Mouse (Mus musculus) urinary bladder, postnatal 4 days (tissue): ENCODE data around the gene Mael.

ENCODE experiments used
- DNase-seq, 2 experiments: peaks; one replicate each; pipeline ENCODE4 v3.0.0; 2021 to 2022; ENCODE audit warnings: low spot score in 2 of 2

The Mael gene

GRCm38 (mm10) chr1:166238315-166238969 is at the start of gene Mael:
Gene Mael (minus strand): TSS chr1:166238747.
- DNase-seq, result no peak

- no peak for DNase-seq
These were observed 47.7 kb upstream of the Mael start for GRCm38 (mm10) chr1:166286231-166286630.

GRCm38 (mm10) chr1:166284390-166284789 is 45.8 kb upstream of the Mael start:
- DNase-seq, result no peak

- DNase-seq, result no peak
These were observed 44.9 kb upstream of the Mael start for GRCm38 (mm10) chr1:166283451-166283850.

- peak in 1 of 2 experiments; percentile 35 for DNase-seq
These were observed 44.2 kb upstream of the Mael start for GRCm38 (mm10) chr1:166282597-166283210.

GRCm38 (mm10) chr1:166281836-166282235 is 43.3 kb upstream of the Mael start:
- no peak for DNase-seq

- no peak for DNase-seq
These were observed 42.7 kb upstream of the Mael start for GRCm38 (mm10) chr1:166281287-166281686.

GRCm38 (mm10) chr1:166280566-166280965 is 42.0 kb upstream of the Mael start:
- no peak for DNase-seq

GRCm38 (mm10) chr1:166279580-166280206 is 41.1 kb upstream of the Mael start:
- no peak for DNase-seq

- DNase-seq, result no peak
These were observed 40.2 kb upstream of the Mael start for GRCm38 (mm10) chr1:166278786-166279185.

GRCm38 (mm10) chr1:166268218-166268617 is 29.7 kb upstream of the Mael start:
- DNase-seq, result no peak

GRCm38 (mm10) chr1:166266918-166267317 is 28.4 kb upstream of the Mael start:
- no peak for DNase-seq

GRCm38 (mm10) chr1:166266001-166266705 is 27.6 kb upstream of the Mael start:
- no peak for DNase-seq

- DNase-seq, result no peak
These were observed 21.0 kb upstream of the Mael start for GRCm38 (mm10) chr1:166259526-166259925.

- DNase-seq, result no peak
These were observed 18.4 kb upstream of the Mael start for GRCm38 (mm10) chr1:166256898-166257297.

- no peak for DNase-seq
These were observed 17.8 kb upstream of the Mael start for GRCm38 (mm10) chr1:166256302-166256701.

GRCm38 (mm10) chr1:166255651-166256050 is 17.1 kb upstream of the Mael start:
- no peak for DNase-seq

GRCm38 (mm10) chr1:166255091-166255490 is 16.5 kb upstream of the Mael start:
- no peak for DNase-seq

GRCm38 (mm10) chr1:166253898-166254894 is 15.6 kb upstream of the Mael start, which contains the start of gene Ildr2:
Gene Ildr2 (plus strand): TSS chr1:166254139.
- peak; percentile 41 to 66 for DNase-seq

GRCm38 (mm10) chr1:166244285-166244684 is 5.7 kb upstream of the Mael start:
- DNase-seq, result no peak

GRCm38 (mm10) chr1:166214181-166214580 is 24.4 kb downstream of the Mael start:
- no peak for DNase-seq
